Mouse (Mus musculus) lung, embryonic 14.5 days (tissue): ENCODE measurements around the gene G0s2. TPM values are rescaled to one million over a fixed set of nuclear protein-coding genes. Genes with fewer than 3 reads are reported as not detected.

ENCODE experiments used
- ATAC-seq: fragments of 200-750 bp; cut with Nextera tagmentation; 2 replicates; pipeline ENCODE4 v1.8.0; 2017; ENCODE audit warnings: mild to moderate bottlenecking, moderate TSS enrichment, moderate library complexity; ENCODE audit not compliant: insufficient read depth
- DNase-seq: peaks from one replicate; pipeline ENCODE4 v3.0.0-alpha.2; 2015
- H3K27ac ChIP-seq: fragments of 300-500 bp; sonication (generic); 2 replicates; pipeline ENCODE4 v1.5.1; 2014; ENCODE audit warnings: low read depth, mild to moderate bottlenecking, moderate library complexity
- H3K27me3 ChIP-seq: fragments of 300-500 bp; sonication (generic); 2 replicates; pipeline ENCODE4 v1.6.1; 2014; ENCODE audit warnings: low read length, control low read depth; ENCODE audit not compliant: insufficient read depth
- H3K36me3 ChIP-seq: fragments of 300-500 bp; sonication (generic); 2 replicates; pipeline ENCODE4 v1.6.1; 2014; ENCODE audit warnings: control low read depth; ENCODE audit not compliant: insufficient read depth
- H3K4me1 ChIP-seq: fragments of 300-500 bp; sonication (generic); 2 replicates; pipeline ENCODE4 v1.6.1; 2014; ENCODE audit warnings: antibody characterized with exemption, control low read depth; ENCODE audit not compliant: insufficient read depth
- H3K4me2 ChIP-seq: fragments of 300-500 bp; sonication (generic); 2 replicates; pipeline ENCODE4 v1.6.1; 2014; ENCODE audit warnings: mild to moderate bottlenecking
- H3K4me3 ChIP-seq: fragments of 300-500 bp; sonication (generic); 2 replicates; pipeline ENCODE4 v1.5.1; 2014; ENCODE audit warnings: low read depth, low read length
- H3K9ac ChIP-seq: fragments of 300-500 bp; sonication (generic); 2 replicates; pipeline ENCODE4 v1.6.1; 2014
- H3K9me3 ChIP-seq: fragments of 300-500 bp; sonication (generic); 2 replicates; pipeline ENCODE4 v1.6.1; 2016; ENCODE audit warnings: low read depth, low read length, control low read depth
- CTCF ChIP-seq: IDR thresholded peaks from 2 replicates; pipeline ENCODE4 v1.5.1; 2016; ENCODE audit warnings: antibody characterized with exemption, low read depth
- WGBS: fragments of 180-500 bp; shearing (Covaris S2); extraction: QIAGEN DNeasy Blood & Tissue Kit; methylation state at CpG from one replicate; pipeline ENCODE4 v1.1.7; 2014; 5-methylcytosine and 5-hydroxymethylcytosine counted together
- polyA plus RNA-seq: library from polyadenylated mRNA; unstranded; fragments of >200 nt; fragmentation: Nextera tagmentation; extraction: Ambion mirVana; gene quantifications from 2 replicates; pipeline ENCODE4 v1.2.1, GENCODE M21; 2014

The G0s2 gene
- polyA plus RNA-seq, 1 experiment from 2014 or later = 49.0 TPM

DNA sequence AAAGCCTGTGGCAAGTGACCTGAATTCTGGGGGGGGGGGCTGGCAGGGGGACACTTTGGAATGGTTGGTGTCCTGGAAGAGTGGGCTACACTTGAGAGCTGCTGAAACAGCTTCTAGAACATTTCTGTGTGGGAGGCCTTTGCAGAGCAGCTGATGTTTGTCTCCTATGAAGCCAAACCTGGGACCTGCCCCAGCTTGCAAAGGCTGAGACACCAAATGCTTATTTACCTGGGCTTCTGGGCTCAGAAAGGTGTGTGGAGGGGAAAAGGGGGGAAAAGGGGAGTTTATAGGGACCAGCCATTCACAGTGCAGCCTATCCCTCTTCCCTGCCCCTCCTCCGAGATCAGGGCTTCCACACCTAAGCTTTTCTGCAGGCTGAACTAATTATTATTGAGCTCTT, 27.0 kb upstream of the G0s2 start:
- no peak for TF ChIP-seq CTCF
- ATAC-seq = no peak
- DNase-seq = no peak
- H3K4me1 ChIP-seq = no peaks in the 10 kb centered on the region
- H3K27ac ChIP-seq = no peak overlapping the region
- H3K9me3 ChIP-seq = no peaks in the 10 kb centered on the region
- 72% methylated on average over 1 of the region's 1 CpGs for WGBS
- no peak overlapping the region for H3K9ac ChIP-seq
- H3K4me2 ChIP-seq = no peak overlapping the region
- no peak overlapping the region for H3K4me3 ChIP-seq
- no peaks in the 10 kb centered on the region for H3K27me3 ChIP-seq
- H3K36me3 ChIP-seq = no peaks in the 10 kb centered on the region

DNA sequence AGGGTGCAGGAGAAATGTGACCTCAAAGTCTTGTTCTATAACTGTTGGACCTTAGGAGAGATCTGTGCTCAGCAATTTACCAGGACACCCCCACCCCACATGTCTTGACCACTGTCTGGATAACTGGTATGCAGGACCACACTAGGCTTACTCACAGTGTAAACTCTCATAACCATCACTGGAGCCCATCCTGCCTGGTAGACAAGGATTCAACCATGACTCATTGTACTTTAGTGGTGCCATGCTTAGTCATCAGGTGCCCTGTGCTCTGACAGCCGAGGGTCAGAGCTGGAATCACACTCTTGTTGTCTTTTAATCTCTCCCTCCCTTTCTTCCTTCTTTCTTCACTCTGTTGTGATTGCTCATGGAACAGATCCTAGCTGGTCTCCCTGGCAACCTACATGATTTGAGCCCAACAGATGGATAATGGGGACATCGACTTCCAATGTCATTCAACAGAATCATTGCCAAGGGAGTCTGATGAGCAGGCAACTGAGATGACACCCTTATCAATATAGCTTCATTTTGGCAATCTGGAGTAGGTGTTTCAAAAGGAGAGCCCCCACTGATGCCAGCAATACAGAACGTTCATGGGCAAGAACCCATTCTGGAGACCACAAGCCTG, 25.2 kb upstream of the G0s2 start:
- no peak overlapping the region for H3K9ac ChIP-seq
- no peaks in the 10 kb centered on the region for H3K9me3 ChIP-seq
- no peaks in the 10 kb centered on the region for H3K27me3 ChIP-seq
- no peaks in the 10 kb centered on the region for H3K36me3 ChIP-seq
- H3K4me1 ChIP-seq = no peaks in the 10 kb centered on the region
- TF ChIP-seq CTCF = no peak
- no peak overlapping the region for H3K4me3 ChIP-seq
- no peak overlapping the region for H3K4me2 ChIP-seq
- H3K27ac ChIP-seq = no peak overlapping the region
- no peak for ATAC-seq
- no peak for DNase-seq
- 83% methylated on average over 3 of the region's 3 CpGs for WGBS

DNA sequence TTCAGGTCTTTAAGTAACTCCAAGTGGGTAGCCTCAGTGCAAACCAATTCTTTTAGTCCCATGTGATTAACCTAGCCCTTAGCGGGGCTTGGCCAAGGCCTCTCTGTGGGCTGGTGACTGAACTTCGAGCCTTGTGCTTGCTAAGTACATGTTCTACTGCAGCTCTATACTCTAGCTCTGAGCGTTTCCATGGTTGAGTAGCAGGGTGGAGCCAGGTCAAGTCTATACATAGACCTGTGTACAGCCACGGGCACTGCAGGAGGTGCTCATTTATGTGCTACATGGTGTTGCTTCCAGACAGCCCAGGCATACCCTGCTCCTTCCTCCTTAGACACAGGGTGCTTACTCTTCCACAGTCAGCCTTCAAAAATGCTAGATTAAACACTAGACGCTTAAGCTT, 22.9 kb upstream of the G0s2 start:
- Histone ChIP-seq H3K27me3 (no peaks in the 10 kb centered on the region), H3K4me3 (no peak overlapping the region), H3K4me1 (no peaks in the 10 kb centered on the region; the same call in 1 of the 2 replicates), H3K9me3 (no peaks in the 10 kb centered on the region), H3K9ac (no peak overlapping the region), H3K27ac (no peak overlapping the region), H3K36me3 (no peaks in the 10 kb centered on the region), H3K4me2 (no peak overlapping the region)
- TF ChIP-seq CTCF = no peak
- DNase-seq (no peak), ATAC-seq (no peak)
- 69% methylated on average over 5 of the region's 5 CpGs for WGBS

DNA sequence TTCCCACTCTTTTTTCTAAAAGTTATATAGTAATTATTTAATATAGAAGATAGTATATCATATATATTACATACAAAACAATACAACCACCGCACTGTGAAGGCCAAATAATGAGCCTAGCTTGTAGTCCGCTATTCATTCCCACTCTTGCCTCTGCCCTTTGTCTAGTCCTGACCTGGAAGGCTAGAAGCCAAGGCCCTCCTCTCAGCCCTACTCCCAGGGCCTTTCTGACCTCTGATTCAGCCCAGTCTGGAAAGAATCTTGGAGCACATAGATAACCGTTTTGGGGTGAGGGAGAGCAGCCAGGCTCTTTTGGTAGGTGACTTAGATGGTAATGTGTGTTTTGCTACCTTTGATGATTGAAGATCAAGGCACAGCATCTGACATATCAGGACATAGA, 20.9 kb upstream of the G0s2 start:
- Histone ChIP-seq H3K4me3 (no peak overlapping the region), H3K9ac (no peak overlapping the region), H3K4me1 (no peaks in the 10 kb centered on the region; the same call in 1 of the 2 replicates), H3K27me3 (no peaks in the 10 kb centered on the region), H3K4me2 (no peak overlapping the region), H3K9me3 (no peaks in the 10 kb centered on the region), H3K36me3 (no peaks in the 10 kb centered on the region), H3K27ac (no peak overlapping the region)
- no peak for TF ChIP-seq CTCF
- WGBS = 65% methylated on average over 3 of the region's 3 CpGs
- no peak for ATAC-seq
- DNase-seq = no peak

DNA sequence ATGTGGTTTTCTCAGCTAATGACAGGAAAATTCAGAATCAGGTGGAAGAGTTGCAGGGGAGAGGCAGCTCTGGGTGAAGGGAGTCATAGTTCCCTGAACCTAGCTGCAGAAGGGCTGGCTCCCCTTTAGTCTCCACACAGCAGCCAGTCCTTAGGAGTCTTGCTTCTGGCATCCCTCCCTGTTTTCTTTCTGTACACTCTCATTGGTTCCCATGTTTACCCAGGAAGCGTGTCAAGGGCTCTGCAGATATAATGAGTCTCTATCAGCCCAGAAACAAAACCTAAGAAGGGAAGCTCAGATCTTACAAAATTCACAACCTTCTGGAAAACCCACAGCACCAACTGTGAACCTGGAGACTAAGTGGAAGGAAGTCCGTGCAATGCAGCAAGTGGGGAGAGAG, 20.0 kb upstream of the G0s2 start:
- H3K4me3 ChIP-seq = no peak overlapping the region
- no peak overlapping the region for H3K9ac ChIP-seq
- DNase-seq = no peak
- no peak for TF ChIP-seq CTCF
- no peaks in the 10 kb centered on the region for H3K9me3 ChIP-seq
- WGBS = 29% methylated on average over 2 of the region's 2 CpGs
- H3K27me3 ChIP-seq = no peaks in the 10 kb centered on the region
- H3K27ac ChIP-seq = no peak overlapping the region
- H3K4me2 ChIP-seq = no peak overlapping the region
- no peaks in the 10 kb centered on the region for H3K36me3 ChIP-seq
- no peak; the same call in 1 of the 2 replicates for ATAC-seq
- H3K4me1 ChIP-seq = no peaks in the 10 kb centered on the region; the same call in 1 of the 2 replicates

DNA sequence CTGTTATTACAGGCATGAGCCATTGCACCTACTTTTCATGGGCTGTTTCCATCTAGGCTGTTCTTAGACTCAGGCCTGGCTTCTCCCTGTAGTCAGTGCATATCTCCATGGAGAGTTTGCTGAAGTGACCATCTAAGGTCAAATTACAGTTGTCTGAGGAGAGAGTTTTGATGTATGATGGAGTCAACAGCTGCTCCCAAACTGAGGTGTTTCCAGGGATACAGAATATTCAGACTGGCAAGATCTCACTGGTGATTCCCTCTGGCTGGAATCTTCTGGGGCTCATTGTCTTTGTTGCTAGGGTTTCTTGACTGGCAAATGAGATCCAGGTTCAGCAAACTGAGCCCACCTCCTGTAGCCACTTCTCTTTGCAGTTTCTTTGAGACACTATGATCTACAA, 17.7 kb upstream of the G0s2 start:
- Histone ChIP-seq H3K4me1 (no peaks in the 10 kb centered on the region; the same call in 1 of the 2 replicates), H3K9me3 (no peaks in the 10 kb centered on the region), H3K4me3 (no peak overlapping the region), H3K27me3 (no peaks in the 10 kb centered on the region), H3K4me2 (no peak overlapping the region), H3K27ac (no peak overlapping the region), H3K36me3 (no peaks in the 10 kb centered on the region), H3K9ac (no peak overlapping the region)
- TF ChIP-seq CTCF = no peak
- ATAC-seq (no peak), DNase-seq (no peak)

DNA sequence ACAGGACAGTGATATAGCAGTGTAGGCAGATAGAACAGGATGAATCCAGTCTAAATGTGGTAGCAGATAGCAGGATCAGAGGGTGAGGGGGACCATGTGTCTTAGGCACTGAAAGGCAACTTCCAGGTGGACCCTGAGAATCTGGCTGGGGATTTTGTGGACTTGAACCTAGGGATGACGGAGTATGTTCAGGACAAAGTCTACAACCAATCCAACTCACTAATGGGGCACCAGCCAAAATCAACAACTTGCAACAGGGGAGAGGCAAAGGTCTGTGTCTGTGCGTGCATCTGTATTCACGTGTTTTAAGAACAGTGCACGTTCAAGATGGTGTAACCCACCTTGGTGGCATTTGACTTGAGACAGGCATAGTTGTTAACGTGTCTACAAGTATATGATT, 16.9 kb upstream of the G0s2 start:
- 87% methylated on average over 5 of the region's 5 CpGs for WGBS

More for the DNA sequence above, 16.9 kb upstream of the G0s2 start:
- Histone ChIP-seq H3K9ac (no peak overlapping the region), H3K4me3 (no peak overlapping the region), H3K4me2 (no peak overlapping the region), H3K36me3 (no peaks in the 10 kb centered on the region), H3K4me1 (no peaks in the 10 kb centered on the region; the same call in 1 of the 2 replicates), H3K9me3 (no peaks in the 10 kb centered on the region), H3K27ac (no peak overlapping the region), H3K27me3 (no peaks in the 10 kb centered on the region)
- ATAC-seq (no peak), DNase-seq (no peak)
- no peak for TF ChIP-seq CTCF
